Mouse (Mus musculus) limb, embryonic 15.5 days (tissue): ENCODE results near the gene Itgb2. TPM values are rescaled to one million over a fixed set of nuclear protein-coding genes. Genes with fewer than 3 reads are reported as not detected.

ENCODE experiments used
- ATAC-seq: fragments of 200-750 bp; cut with Nextera tagmentation; 2 replicates; pipeline ENCODE4 v1.8.0; 2017; ENCODE audit warnings: low read depth, moderate TSS enrichment; ENCODE audit not compliant: insufficient number of reproducible peaks, low FRiP score, low TSS enrichment
- H3K27ac ChIP-seq: fragments of 300-500 bp; sonication (generic); 2 replicates; pipeline ENCODE4 v1.5.1; 2015; ENCODE audit warnings: moderate library complexity, mild to moderate bottlenecking, inconsistent platforms
- H3K27me3 ChIP-seq: fragments of 300-500 bp; sonication (generic); 2 replicates; pipeline ENCODE4 v1.6.1; 2015; ENCODE audit warnings: inconsistent platforms
- H3K36me3 ChIP-seq: fragments of 300-500 bp; sonication (generic); 2 replicates; pipeline ENCODE4 v1.6.1; 2015; ENCODE audit warnings: inconsistent platforms
- H3K4me1 ChIP-seq: fragments of 300-500 bp; sonication (generic); 2 replicates; pipeline ENCODE4 v1.6.1; 2015; ENCODE audit warnings: inconsistent platforms
- H3K4me2 ChIP-seq: fragments of 300-500 bp; sonication (generic); 2 replicates; pipeline ENCODE4 v1.6.1; 2015; ENCODE audit warnings: mild to moderate bottlenecking, inconsistent platforms
- H3K4me3 ChIP-seq: fragments of 300-500 bp; sonication (generic); 2 replicates; pipeline ENCODE4 v1.5.1; 2015; ENCODE audit warnings: mild to moderate bottlenecking, inconsistent platforms
- H3K9ac ChIP-seq: fragments of 300-500 bp; sonication (generic); 2 replicates; pipeline ENCODE4 v1.6.1; 2015; ENCODE audit warnings: inconsistent platforms
- H3K9me3 ChIP-seq: fragments of 300-500 bp; sonication (generic); 2 replicates; pipeline ENCODE4 v1.6.1; 2016; ENCODE audit warnings: inconsistent platforms
- WGBS: fragments of 180-500 bp; shearing (Covaris S2); methylation state at CpG from one replicate; pipeline ENCODE4 v1.1.7; 2015; 5-methylcytosine and 5-hydroxymethylcytosine counted together
- polyA plus RNA-seq: library from polyadenylated mRNA; unstranded; fragments of >200 nt; fragmentation: Nextera tagmentation; extraction: Ambion mirVana; gene quantifications from 2 replicates; pipeline ENCODE4 v1.2.1, GENCODE M21; 2015

Gene Itgb2
- polyA plus RNA-seq, 1 experiment from 2014 or later = 3.5 TPM

GRCm38 (mm10) chr10:77506526-77506925 lies 23.5 kb upstream of the Itgb2 start:
- Histone ChIP-seq H3K36me3 (peaks cover 82% of the 10 kb centered on the region), H3K4me3 (no peak overlapping the region), H3K27ac (no peak overlapping the region), H3K4me2 (no peak overlapping the region), H3K4me1 (peaks cover 17% of the 10 kb centered on the region), H3K9ac (no peak overlapping the region), H3K27me3 (no peaks in the 10 kb centered on the region), H3K9me3 (no peaks in the 10 kb centered on the region)
- no peak for ATAC-seq
- 89% methylated on average over 5 of the region's 5 CpGs for WGBS

DNA sequence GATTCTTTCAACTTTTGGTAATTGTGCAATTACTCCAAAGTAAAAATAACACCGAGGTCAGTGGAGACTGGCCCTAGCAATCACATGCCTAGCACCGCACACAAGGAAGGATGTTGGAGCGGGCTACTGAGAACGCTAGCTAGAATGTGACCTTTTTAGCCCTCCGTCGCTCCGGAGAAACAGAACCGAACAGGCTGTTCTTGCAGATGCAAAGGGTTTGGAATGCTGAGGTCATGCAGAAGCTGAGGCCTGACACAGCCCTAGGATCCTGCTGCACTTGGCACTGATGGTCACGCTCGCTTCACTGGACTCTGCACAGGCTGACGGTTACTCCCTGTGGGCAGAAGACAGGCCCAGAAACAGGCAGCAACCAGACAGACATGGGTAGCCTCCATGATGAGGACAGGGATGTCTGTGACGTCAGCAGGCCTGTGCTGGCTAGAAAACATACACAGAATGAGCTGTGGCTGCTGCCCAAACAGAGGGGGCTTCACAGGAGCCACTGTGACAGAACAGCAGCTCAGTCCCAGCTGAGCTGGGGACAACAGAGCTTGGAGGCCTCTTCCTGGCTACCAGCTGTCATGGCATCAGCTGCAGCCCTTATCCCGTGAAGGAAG lies 23.0 kb upstream of the Itgb2 start:
- Histone ChIP-seq H3K9ac (no peak overlapping the region), H3K4me3 (no peak overlapping the region), H3K27me3 (no peaks in the 10 kb centered on the region), H3K27ac (no peak overlapping the region), H3K9me3 (no peaks in the 10 kb centered on the region), H3K4me1 (peaks cover 17% of the 10 kb centered on the region), H3K36me3 (peaks cover 82% of the 10 kb centered on the region), H3K4me2 (no peak overlapping the region)
- no peak for ATAC-seq
- WGBS = 95% methylated on average over 13 of the region's 13 CpGs

- peaks cover 86% of the 10 kb centered on the region for H3K36me3 ChIP-seq
- H3K9me3 ChIP-seq = no peaks in the 10 kb centered on the region
- no peak overlapping the region for H3K27ac ChIP-seq
- ATAC-seq = no peak
- H3K4me2 ChIP-seq = no peak overlapping the region
- peaks cover 17% of the 10 kb centered on the region for H3K4me1 ChIP-seq
- no peak overlapping the region for H3K4me3 ChIP-seq
- 94% methylated on average over 4 of the region's 4 CpGs for WGBS
- no peak overlapping the region for H3K9ac ChIP-seq
- no peaks in the 10 kb centered on the region for H3K27me3 ChIP-seq
Observed at GRCm38 (mm10) chr10:77507779-77508178, 22.3 kb upstream of the Itgb2 start.

DNA sequence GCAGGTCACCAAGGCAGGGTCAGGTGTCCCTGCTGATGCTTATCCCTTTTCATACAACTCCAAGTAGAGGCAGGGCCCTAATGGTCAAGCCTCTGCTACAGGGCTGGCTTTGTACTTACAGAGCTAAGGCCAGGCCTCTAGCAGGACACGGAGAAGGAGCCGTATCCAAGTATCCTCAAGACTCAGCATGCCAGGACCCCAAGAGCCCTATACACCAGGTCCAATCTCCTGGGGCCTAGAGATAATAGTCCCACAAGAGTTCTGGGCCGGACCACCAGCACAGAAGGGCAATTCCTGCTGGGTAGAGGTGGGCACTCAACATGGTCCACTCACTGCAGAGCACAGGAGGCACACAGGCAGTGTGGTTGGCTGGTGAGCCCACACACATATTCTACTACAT lies 21.3 kb upstream of the Itgb2 start:
- WGBS = 95% methylated on average over 3 of the region's 3 CpGs
- no peak for ATAC-seq
- Histone ChIP-seq H3K4me2 (no peak overlapping the region), H3K9ac (no peak overlapping the region), H3K4me3 (no peak overlapping the region), H3K9me3 (no peaks in the 10 kb centered on the region), H3K27me3 (no peaks in the 10 kb centered on the region), H3K36me3 (peaks cover 82% of the 10 kb centered on the region), H3K4me1 (peaks cover 17% of the 10 kb centered on the region), H3K27ac (no peak overlapping the region)

- Histone ChIP-seq H3K9me3 (no peaks in the 10 kb centered on the region), H3K27ac (0 out of 2 replicates have a peak overlapping the region, but pooled peaks have one; percentile 22), H3K36me3 (peaks cover 85% of the 10 kb centered on the region), H3K4me3 (no peak overlapping the region), H3K4me1 (peaks cover 20% of the 10 kb centered on the region), H3K27me3 (no peaks in the 10 kb centered on the region), H3K9ac (no peak overlapping the region), H3K4me2 (no peak overlapping the region)
- 0 out of 2 replicates have a peak, but pooled peaks have one; percentile 49 for ATAC-seq
- 47% methylated on average over 12 of the region's 12 CpGs for WGBS
Observed at GRCm38 (mm10) chr10:77509403-77510187, 20.5 kb upstream of the Itgb2 start.

DNA sequence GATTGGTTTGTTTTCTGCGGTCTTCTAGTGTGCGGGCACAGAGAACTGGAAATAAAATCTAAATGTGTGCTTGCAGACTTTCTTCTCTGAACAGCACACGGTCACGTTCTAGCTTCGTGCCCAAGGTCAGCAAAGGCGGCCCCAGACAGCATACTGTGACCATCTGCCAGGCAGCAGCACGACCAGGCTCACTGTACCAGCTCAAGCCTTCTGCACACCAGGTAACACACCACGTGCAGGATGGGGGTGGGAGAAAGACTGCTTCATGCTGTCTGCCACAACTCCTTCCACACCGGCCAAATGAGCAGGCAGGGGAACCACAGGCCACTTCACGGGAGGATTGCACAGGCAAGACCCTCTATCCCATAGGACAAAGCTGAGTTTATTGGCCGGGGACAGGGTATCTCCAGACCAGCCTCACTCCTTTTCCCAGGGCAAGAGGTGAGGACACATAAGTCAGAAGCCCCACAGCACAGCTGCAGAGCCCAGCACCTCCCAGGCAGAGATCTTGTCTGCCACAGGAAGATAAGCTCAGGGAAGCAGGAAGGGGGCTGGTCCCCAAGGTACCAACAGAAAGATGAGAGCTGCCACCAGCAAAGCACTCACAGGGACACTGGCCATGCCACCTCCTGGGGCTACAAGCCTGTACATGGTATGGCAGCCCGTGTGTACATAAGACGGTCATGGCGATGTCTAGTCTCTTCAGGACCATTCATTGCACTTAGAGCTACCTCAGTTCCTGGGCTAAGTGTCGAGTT lies 19.6 kb upstream of the Itgb2 start:
- no peak for ATAC-seq
- Histone ChIP-seq H3K9me3 (no peaks in the 10 kb centered on the region), H3K4me1 (peaks cover 26% of the 10 kb centered on the region), H3K9ac (no peak overlapping the region), H3K4me2 (no peak overlapping the region), H3K27ac (0 out of 2 replicates have a peak overlapping the region, but pooled peaks have one; percentile 22), H3K27me3 (no peaks in the 10 kb centered on the region), H3K36me3 (peaks cover 77% of the 10 kb centered on the region), H3K4me3 (no peak overlapping the region)
- 71% methylated on average over 15 of the region's 15 CpGs for WGBS

DNA sequence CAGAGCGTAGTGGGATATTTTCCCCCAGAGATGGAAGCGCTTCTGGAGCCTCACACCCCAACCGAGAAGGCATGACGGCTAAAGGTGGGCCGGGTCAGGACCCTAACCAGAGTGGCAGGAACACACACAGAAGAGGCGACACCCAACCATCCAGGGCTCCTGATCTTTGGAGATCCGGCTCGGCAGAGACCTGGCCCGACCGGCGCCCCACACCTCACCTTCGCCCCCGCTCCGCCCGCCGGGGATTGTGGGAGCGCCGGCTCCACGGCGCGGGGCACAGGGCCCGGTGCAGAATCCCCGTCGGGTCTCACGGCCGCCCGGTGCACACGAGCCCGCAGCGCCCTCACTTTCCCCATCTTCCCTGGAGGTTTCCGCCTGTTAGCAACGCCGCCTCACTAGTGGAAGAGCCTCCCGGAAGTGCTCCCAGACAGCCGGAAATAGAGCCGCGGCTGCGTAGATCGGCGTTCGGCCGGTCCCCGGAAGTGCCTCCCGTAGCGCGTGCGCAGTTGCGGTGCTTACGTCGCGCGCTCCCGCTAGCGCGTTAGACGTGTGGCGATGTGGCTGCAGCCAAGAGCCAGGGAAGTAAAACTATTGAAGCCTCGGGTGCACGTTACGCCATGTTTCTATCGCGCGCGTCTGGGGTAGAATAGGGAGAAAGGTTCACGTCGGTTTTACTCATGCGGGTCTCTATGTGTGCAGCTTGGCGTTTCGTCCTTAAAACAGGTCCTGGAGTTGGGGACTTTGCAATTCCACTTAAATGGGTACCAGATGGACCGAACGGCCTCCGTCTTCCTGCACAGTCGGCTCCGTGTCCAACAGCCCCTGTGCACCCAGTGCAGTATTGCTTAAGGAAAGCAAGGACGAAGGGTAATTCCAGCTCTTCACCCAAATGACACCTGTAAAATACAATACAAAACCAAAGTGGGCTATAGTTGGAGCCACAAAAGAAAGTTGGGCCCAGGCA lies 14.4 kb upstream of the Itgb2 start, which contains the start of gene Fam207a:
Gene Fam207a (minus strand): TSS at position 401 of the 964 bp plus-strand sequence.
- ATAC-seq = peak; percentile 81
- H3K27me3 ChIP-seq = no peaks in the 10 kb centered on the region
- peak within 1 kb of the TSS; percentile 79 for H3K4me2 ChIP-seq
- H3K9ac ChIP-seq = peak within 1 kb of the TSS; percentile 92
- under 1% methylated on average over 75 of the region's 75 CpGs for WGBS
- no peaks in the 10 kb centered on the region for H3K9me3 ChIP-seq
- H3K36me3 ChIP-seq = peaks cover 34% of the 10 kb centered on the region
- H3K4me1 ChIP-seq = peaks cover 24% of the 10 kb centered on the region
- H3K4me3 ChIP-seq = peak within 1 kb of the TSS; percentile 98
- H3K27ac ChIP-seq = peak within 1 kb of the TSS; percentile 92

DNA sequence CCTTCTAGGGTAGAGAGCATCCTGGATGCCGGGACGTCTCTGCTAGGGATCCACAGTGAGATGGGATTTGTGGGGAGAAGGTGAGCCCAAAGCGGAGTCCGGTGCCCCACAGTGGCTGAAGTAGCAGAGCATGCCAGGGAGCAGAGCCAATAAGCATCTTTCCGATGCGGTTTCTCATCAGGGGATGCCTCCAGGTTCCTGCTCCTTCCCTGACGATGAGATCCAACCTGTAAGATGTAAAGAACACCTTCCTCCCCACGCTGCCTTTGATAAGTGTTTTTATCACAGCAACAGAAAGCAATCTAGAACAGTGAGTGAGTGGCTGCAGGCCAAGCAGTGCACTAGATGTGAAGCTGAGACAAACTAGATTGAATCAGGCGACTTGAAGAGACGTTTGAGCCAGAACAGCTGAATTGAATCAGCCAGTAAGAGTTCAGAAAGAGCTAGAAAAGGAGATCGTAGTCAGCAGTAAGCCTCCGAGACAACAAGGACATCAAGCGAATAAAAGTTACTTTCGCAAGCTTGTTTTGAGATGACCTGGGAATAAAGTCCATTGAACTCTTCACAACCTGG lies 13.6 kb upstream of the Itgb2 start:
- 34% methylated on average over 14 of the region's 14 CpGs for WGBS
- Histone ChIP-seq H3K4me1 (peaks cover 24% of the 10 kb centered on the region), H3K27ac (peak overlapping the region; percentile 92), H3K4me3 (peak overlapping the region; percentile 98), H3K9me3 (no peaks in the 10 kb centered on the region), H3K9ac (peak overlapping the region; percentile 52), H3K4me2 (peak overlapping the region; percentile 79), H3K36me3 (peaks cover 26% of the 10 kb centered on the region), H3K27me3 (no peaks in the 10 kb centered on the region)
- ATAC-seq = no peak

DNA sequence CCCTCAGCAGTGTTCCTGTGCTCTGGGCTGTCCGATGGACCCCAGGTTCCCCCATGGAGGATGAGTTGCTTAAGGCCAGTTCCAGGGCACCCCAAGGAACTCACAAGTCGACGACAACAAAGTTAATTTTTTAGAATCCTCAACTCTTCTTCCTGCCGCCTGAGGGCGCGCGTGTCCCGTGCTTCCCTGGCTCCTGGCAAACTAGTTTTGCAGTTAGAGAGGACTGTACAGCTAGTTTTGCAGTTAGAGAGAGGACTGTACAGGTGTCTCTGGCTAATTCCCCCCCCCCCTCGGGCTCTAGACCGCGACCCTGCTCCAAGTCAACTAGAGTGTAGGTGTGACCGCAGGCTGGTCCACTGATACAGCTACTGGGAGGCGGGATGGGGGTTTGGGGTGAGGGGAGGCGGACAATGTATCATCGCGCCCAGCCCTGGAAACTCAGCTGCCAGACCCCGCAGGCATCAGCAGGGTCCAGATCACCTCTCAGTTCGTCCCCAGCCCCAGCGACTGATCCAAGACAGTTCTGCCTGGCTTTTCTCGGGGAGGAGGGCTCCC lies 12.9 kb upstream of the Itgb2 start:
- peaks cover 26% of the 10 kb centered on the region for H3K4me1 ChIP-seq
- ATAC-seq = 0 out of 2 replicates have a peak, but pooled peaks have one; percentile 32
- H3K9me3 ChIP-seq = no peaks in the 10 kb centered on the region
- H3K27me3 ChIP-seq = no peaks in the 10 kb centered on the region
- 0 out of 2 replicates have a peak overlapping the region, but pooled peaks have one; percentile 98 for H3K4me3 ChIP-seq
- 21% methylated on average over 20 of the region's 20 CpGs for WGBS
- no peak overlapping the region for H3K27ac ChIP-seq
- peaks cover 19% of the 10 kb centered on the region for H3K36me3 ChIP-seq
- H3K9ac ChIP-seq = no peak overlapping the region
- peak overlapping the region; percentile 79 for H3K4me2 ChIP-seq

- Histone ChIP-seq H3K9ac (no peak overlapping the region), H3K36me3 (peaks cover 12% of the 10 kb centered on the region), H3K9me3 (no peaks in the 10 kb centered on the region), H3K27me3 (no peaks in the 10 kb centered on the region), H3K4me2 (no peak overlapping the region), H3K27ac (no peak overlapping the region), H3K4me1 (peaks cover 32% of the 10 kb centered on the region), H3K4me3 (no peak overlapping the region)
- 96% methylated on average over 5 of the region's 5 CpGs for WGBS
- no peak for ATAC-seq
Observed at GRCm38 (mm10) chr10:77517801-77518200, 12.3 kb upstream of the Itgb2 start.
